Mouse (Mus musculus) limb, embryonic 14.5 days (tissue): ENCODE measurements at regions not wholly inside any gene's neighbourhood (a gene's known extent, or its start where the extent isn't known, plus 50 kb on each side); places are given as distances from the start of the nearest gene placed in this dataset.
A peak's percentile ranks its signal among the peaks of the same experiment; 100 is the strongest.

Experiments
- ATAC-seq: fragments of 200-750 bp; cut with Nextera tagmentation; 2 replicates; pipeline ENCODE4 v1.8.0; 2017; ENCODE audit warnings: low read depth, moderate number of reproducible peaks, moderate TSS enrichment; ENCODE audit not compliant: low FRiP score
- DNase-seq: peaks from one replicate; pipeline ENCODE4 v3.0.0-alpha.2; 2015; ENCODE audit warnings: low spot score
- H3K27ac ChIP-seq: fragments of 300-500 bp; sonication (generic); replicated peaks from 2 replicates; pipeline ENCODE4 v1.5.1; 2014; ENCODE audit warnings: low read depth, mild to moderate bottlenecking, low read length, moderate library complexity, mixed read lengths
- H3K27me3 ChIP-seq: fragments of 300-500 bp; sonication (generic); 2 replicates; pipeline ENCODE4 v1.6.1; 2014; ENCODE audit warnings: low read length, mixed read lengths; ENCODE audit not compliant: control insufficient read depth, insufficient read depth
- H3K36me3 ChIP-seq: fragments of 300-500 bp; sonication (generic); 2 replicates; pipeline ENCODE4 v1.6.1; 2014; ENCODE audit warnings: mild to moderate bottlenecking, low read length, moderate library complexity, mixed read lengths; ENCODE audit not compliant: control insufficient read depth, insufficient read depth
- H3K4me1 ChIP-seq: fragments of 300-500 bp; sonication (generic); 2 replicates; pipeline ENCODE4 v1.6.1; 2014; ENCODE audit warnings: antibody characterized with exemption, low read length, mixed read lengths; ENCODE audit not compliant: control insufficient read depth, insufficient read depth
- H3K4me2 ChIP-seq: fragments of 300-500 bp; sonication (generic); replicated peaks from 2 replicates; pipeline ENCODE4 v1.6.1; 2014; ENCODE audit warnings: low read depth, mild to moderate bottlenecking, low read length, moderate library complexity; ENCODE audit not compliant: severe bottlenecking
- H3K4me3 ChIP-seq: fragments of 300-500 bp; sonication (generic); replicated peaks from 2 replicates; pipeline ENCODE4 v1.5.1; 2014; ENCODE audit warnings: low read length
- H3K9ac ChIP-seq: fragments of 300-500 bp; sonication (generic); 2 replicates; pipeline ENCODE4 v1.6.1; 2014; ENCODE audit warnings: mild to moderate bottlenecking, low read depth, low read length, moderate library complexity; ENCODE audit not compliant: severe bottlenecking
- H3K9me3 ChIP-seq: fragments of 300-500 bp; sonication (generic); 2 replicates; pipeline ENCODE4 v1.6.1; 2016; ENCODE audit warnings: low read length; ENCODE audit not compliant: control insufficient read depth
- POLR2A ChIP-seq: fragments of 200-500 bp; IDR thresholded peaks from 2 replicates; pipeline ENCODE4 v1.8.0; 2012; ENCODE audit warnings: inconsistent platforms, mild to moderate bottlenecking, moderate library complexity, borderline replicate concordance; ENCODE audit not compliant: insufficient read depth, insufficient read length; ENCODE audit errors: extremely low read depth
- WGBS: fragments of 180-500 bp; shearing (Covaris S2); extraction: QIAGEN DNeasy Blood & Tissue Kit; methylation state at CpG from one replicate; pipeline ENCODE4 v1.1.7; 2014; 5-methylcytosine and 5-hydroxymethylcytosine counted together

DNA sequence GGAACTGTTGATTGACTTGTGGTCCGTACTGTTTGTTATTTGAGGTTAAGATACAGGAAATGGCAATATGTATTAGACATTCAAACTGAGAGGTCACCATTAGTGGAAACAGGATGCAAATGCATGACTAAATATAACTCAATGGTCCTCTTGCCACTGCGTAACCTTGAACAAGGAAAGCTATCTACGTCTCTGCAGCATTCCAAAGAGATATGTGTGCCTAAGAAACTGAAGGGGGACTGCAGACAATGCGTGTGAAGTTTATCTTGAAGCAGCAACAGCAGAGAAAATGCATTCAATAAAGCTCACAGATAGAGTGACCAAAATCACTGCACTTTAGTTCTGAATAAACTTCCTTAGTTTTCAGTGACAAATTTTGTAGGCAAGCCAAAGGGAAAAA, 356.9 kb upstream of the Gm10295 start:
- no peaks in the 10 kb centered on the region for H3K36me3 ChIP-seq
- no peak overlapping the region for H3K9ac ChIP-seq
- DNase-seq (no peak), ATAC-seq (no peak)
- no peak for TF ChIP-seq POLR2A
- H3K9me3 ChIP-seq, result no peaks in the 10 kb centered on the region
- H3K27me3 ChIP-seq, result no peaks in the 10 kb centered on the region
- 90% methylated on average over 4 of the region's 4 CpGs for WGBS
- H3K4me1 ChIP-seq, result 0 out of 2 replicates have a peak, but pooled peaks cover 4% of the 10 kb centered on the region
- H3K4me2 ChIP-seq, result no peak overlapping the region
- H3K4me3 ChIP-seq, result no peak overlapping the region
- no peak overlapping the region for H3K27ac ChIP-seq

DNA sequence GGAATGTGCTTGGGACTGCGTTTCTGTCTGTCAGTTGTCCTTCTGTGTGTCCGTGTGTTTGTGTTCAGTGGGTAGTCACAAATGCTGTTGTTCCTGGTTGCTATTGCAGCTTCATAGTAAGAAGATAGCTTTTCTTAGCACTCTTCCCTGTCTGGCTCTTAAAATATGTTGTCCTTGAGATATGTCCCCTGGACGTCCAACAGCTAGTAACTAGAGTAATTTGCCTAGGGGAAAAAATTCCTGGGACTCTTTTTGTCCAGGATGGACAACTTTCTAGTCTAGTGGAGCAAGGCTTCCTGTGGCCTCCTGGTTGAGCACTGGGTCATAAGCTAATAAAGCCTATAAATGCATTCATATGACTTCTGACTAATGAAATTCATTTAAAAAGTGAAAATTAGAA, 354.9 kb upstream of the Gm10295 start:
- ATAC-seq (no peak), DNase-seq (no peak)
- Histone ChIP-seq H3K9me3 (no peaks in the 10 kb centered on the region), H3K4me3 (no peak overlapping the region), H3K4me1 (0 out of 2 replicates have a peak, but pooled peaks cover 4% of the 10 kb centered on the region), H3K27me3 (no peaks in the 10 kb centered on the region), H3K27ac (no peak overlapping the region), H3K9ac (no peak overlapping the region), H3K36me3 (no peaks in the 10 kb centered on the region), H3K4me2 (no peak overlapping the region)
- TF ChIP-seq POLR2A, result no peak
- WGBS, result 64% methylated on average over 3 of the region's 3 CpGs

DNA sequence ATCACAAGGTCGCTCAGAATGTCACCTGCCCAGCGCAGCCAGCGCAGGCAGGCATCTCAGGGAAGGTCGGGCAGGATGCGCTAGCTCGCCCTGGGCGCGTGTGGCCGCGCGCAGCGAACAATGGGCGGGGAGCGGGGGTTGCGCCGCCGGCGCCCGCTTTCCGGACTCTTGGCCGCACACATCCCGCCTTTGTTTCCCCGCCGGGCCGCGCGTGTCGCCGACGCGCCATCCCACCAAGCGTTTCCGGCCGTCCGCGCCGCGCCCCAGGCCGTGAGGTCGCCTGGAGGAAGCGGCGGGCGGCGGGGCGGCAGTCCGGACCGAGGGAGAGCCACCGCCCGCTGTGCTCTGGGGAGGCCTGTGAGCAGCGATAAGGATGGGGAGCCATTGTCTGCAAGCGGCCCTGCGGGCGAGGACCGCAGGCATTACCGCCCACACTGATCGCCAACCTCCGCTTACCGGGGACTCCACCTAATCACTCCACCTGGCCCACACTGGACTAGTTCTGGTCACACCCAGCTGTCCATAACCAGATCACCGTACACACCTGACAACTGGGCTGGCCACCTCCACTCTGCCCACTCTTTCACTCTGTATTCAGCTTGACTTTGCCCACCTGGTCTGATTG, 354.3 kb upstream of the Gm10295 start:
- H3K27ac ChIP-seq, result no peak overlapping the region
- no peak for TF ChIP-seq POLR2A
- no peaks in the 10 kb centered on the region for H3K36me3 ChIP-seq
- peak overlapping the region; percentile 81 for H3K9ac ChIP-seq
- DNase-seq (peak; percentile 25), ATAC-seq (peak; percentile 74)
- peak overlapping the region; percentile 59 for H3K4me3 ChIP-seq
- no peaks in the 10 kb centered on the region for H3K9me3 ChIP-seq
- WGBS, result under 1% methylated on average over 35 of the region's 59 CpGs
- peak overlapping the region; percentile 98 for H3K4me2 ChIP-seq
- H3K4me1 ChIP-seq, result 0 out of 2 replicates have a peak, but pooled peaks cover 4% of the 10 kb centered on the region
- no peaks in the 10 kb centered on the region for H3K27me3 ChIP-seq

DNA sequence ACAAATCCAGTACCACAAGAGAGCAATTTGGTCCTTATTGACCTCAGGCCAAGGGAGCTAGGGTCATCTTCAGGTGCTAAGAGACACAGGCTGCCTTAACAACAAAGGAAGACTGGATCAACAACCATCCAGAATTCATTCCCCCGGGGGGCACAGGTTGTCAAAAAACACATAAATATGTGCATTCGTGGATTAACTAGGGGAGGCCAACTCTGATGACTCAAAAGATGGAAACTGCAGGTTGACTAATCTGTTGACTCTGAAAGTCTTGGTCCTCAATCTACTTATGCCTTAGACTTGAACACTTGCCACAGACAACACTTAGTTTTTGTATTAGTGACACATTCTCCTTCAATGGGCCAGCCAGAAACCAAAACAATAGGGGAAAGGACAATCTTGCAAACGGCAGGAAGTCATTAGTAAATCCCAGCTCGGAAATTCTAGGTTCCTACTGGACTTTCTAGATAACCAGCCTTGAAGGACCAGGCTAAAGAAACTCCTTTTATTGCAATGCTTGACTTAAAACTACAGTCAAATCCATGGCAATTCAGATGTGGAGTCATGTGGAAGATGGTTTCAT, 353.5 kb upstream of the Gm10295 start:
- DNase-seq, result no peak
- H3K4me1 ChIP-seq, result 0 out of 2 replicates have a peak, but pooled peaks cover 4% of the 10 kb centered on the region
- WGBS, result 67% methylated on average over 4 of the region's 4 CpGs
- no peak overlapping the region for H3K9ac ChIP-seq
- peak overlapping the region; percentile 59 for H3K4me3 ChIP-seq
- ATAC-seq, result no peak
- H3K36me3 ChIP-seq, result no peaks in the 10 kb centered on the region
- H3K27me3 ChIP-seq, result no peaks in the 10 kb centered on the region
- no peaks in the 10 kb centered on the region for H3K9me3 ChIP-seq
- H3K27ac ChIP-seq, result no peak overlapping the region
- H3K4me2 ChIP-seq, result peak overlapping the region; percentile 98; the same call in 1 of the 2 replicates
- no peak for TF ChIP-seq POLR2A
